Mouse (Mus musculus): ENCODE results near the gene Trpm3. TPM values are rescaled to one million over a fixed set of nuclear protein-coding genes. Genes with fewer than 3 reads are reported as not detected.
A peak's percentile ranks its signal among the peaks of the same experiment; 100 is the strongest.

The Trpm3 gene
- polyA plus RNA-seq, 1 experiment from 2014 or later, result 0.91 TPM

GRCm38 (mm10) chr19:23042168-23042733, 903.4 kb downstream of the Trpm3 start:
- Histone ChIP-seq H3K4me3 (ENCODE audit: low read length) (no peak overlapping the region), H3K27ac (ENCODE audit: low read length) (no peak overlapping the region), H3K4me1 (ENCODE audit: control insufficient read depth, insufficient read depth, low read length) (no peaks in the 10 kb centered on the region), H3K9me3 (replicated peaks; ENCODE audit: control insufficient read depth, low read length) (no peaks in the 10 kb centered on the region), H3K9ac (ENCODE audit: low read length) (no peak overlapping the region), H3K27me3 (ENCODE audit: control insufficient read depth, insufficient read depth, low read length) (no peaks in the 10 kb centered on the region), H3K4me2 (ENCODE audit: low read depth, low read length) (no peak overlapping the region), H3K36me3 (ENCODE audit: control insufficient read depth, insufficient read depth) (no peaks in the 10 kb centered on the region)
- WGBS, result 46% methylated on average over 6 of the region's 6 CpGs
- no peak for ATAC-seq (replicated peaks; ENCODE audit: extremely low read depth, insufficient read depth, low FRiP score)

GRCm38 (mm10) chr19:23043699-23044098, 904.9 kb downstream of the Trpm3 start:
- no peaks in the 10 kb centered on the region for H3K36me3 ChIP-seq (ENCODE audit: control insufficient read depth, insufficient read depth)
- H3K9me3 ChIP-seq (replicated peaks; ENCODE audit: control insufficient read depth, low read length), result no peaks in the 10 kb centered on the region
- no peak overlapping the region for H3K9ac ChIP-seq (ENCODE audit: low read length)
- H3K4me2 ChIP-seq (ENCODE audit: low read depth, low read length), result no peak overlapping the region
- no peak overlapping the region for H3K27ac ChIP-seq (ENCODE audit: low read length)
- H3K27me3 ChIP-seq (ENCODE audit: control insufficient read depth, insufficient read depth, low read length), result no peaks in the 10 kb centered on the region
- H3K4me1 ChIP-seq (ENCODE audit: control insufficient read depth, insufficient read depth, low read length), result no peaks in the 10 kb centered on the region
- ATAC-seq (replicated peaks; ENCODE audit: extremely low read depth, insufficient read depth, low FRiP score), result no peak
- H3K4me3 ChIP-seq (ENCODE audit: low read length), result no peak overlapping the region

MicroRNA genes within 50 kb of the gene (microRNA counts, 519-probe panel; counts per million panel counts)
- microRNA mmu-miR-204, result 2,539 counts per million, percentile 61 among the panel's probes with 10 or more counts

Small RNA genes within 50 kb of the gene (microRNA-seq; reads per million reads assigned to microRNA genes)
- gene Mir204, result 113 reads per million, percentile 53 among the genes with 10 or more reads in this experiment
